Mouse (Mus musculus) right cerebral cortex, postnatal 25 days (tissue): ENCODE results near the gene Zfp865.
"Not testable (repeated sequence)": the region's sequence is repeated elsewhere in the genome, so short reads cannot be mapped to it uniquely, and the experiment has no call there.

Source experiments
- DNase-seq: peaks from one replicate; pipeline ENCODE4 v3.0.0; 2022

The Zfp865 gene

DNA sequence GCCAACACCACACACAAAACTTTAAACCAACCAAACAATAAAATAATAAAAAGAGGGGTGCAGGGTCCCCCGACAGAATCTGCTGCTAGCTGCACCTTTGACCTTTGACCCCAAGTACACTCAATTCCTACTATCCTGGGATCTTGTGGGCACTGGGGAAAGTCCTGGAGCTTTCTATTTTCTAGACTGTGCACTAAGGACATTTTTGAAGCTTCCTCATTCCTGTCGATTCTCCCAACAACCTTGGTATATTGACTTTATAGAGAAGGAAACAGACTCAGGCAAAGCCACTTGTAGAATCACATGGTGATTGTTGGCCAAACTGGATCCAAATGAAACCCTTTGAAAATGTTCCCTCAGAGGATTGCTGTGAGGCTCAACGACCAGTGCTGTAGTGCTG, 4.1 kb upstream of the Zfp865 start:
- no peak for DNase-seq

DNA sequence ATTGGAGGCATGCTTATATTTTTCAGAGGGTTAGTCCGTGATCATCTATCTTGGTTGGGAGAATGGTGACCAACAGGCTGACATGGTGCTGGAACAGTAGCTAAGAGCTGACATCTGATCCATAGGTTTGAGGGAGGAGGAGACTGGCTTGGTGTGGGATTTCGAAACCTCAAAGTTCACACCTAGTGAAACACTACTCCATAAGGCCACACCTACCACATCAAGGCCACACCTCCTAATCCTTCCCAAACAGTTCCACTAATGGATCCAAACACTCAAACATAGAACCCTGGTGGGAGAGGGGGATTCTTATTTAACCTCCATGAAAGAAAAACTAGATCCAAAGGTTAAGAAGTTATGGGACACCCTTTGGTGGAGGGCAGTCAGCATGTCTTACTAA, 3.3 kb upstream of the Zfp865 start:
- no peak for DNase-seq

DNA sequence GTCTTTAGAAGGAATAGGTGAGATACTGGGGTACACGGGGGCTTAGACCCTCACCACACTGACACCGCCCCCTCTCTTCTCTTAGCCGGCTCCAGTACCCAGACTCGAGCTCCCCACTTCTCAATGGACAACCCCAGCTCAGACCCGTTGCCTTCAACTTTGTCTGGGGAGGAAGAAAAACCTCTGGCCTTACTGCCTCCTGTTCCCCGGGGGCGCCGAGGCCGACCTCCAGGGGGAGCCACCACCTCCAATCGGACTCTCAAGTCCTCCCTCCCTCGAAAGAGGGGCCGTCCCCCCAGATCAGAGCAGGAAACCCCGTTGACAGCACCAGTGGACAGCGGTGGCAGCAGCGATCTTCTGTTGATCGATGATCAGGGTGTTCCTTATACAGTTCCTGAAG, 2.8 kb upstream of the Zfp865 start:
- no peak for DNase-seq

DNA sequence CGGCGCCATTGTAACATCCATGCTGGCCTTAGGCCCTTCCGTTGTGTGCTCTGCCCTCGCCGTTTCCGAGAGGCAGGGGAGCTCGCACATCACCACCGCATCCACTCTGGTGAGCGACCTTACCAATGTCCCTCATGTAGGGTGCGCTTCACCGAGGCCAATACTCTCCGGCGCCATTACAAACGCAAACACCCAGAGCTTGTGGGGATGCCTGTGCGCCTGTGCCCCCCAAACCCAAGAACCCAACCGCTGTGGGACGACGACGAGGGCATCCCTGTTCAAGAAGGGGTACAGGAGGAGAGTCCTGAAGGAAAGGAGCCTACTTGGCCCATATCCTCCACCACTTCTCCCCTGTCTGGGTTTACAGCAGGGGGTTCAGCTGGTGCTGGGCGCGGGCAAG, 2.2 kb upstream of the Zfp865 start:
- DNase-seq: no peak

DNA sequence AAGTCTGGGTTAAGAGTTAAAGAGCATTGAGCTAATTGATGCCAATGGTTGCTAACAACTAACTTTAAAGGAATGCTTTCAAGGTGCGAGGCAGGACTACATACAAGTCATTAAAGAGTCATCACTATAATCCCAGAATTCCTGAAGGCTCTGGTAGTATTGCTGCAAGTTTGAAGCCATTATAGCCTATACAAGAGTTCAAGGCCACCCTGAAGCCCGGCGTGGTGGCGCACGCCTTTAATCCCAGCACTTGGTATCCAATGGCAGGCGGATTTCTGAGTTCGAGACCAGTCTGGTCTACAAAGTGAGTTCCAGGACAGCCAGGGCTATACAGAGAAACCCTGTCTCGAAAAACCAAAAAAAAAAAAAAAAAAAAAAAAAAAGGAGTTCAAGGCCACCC, 600 bp upstream of the Zfp865 start:
- not testable (repeated sequence) for DNase-seq

DNA sequence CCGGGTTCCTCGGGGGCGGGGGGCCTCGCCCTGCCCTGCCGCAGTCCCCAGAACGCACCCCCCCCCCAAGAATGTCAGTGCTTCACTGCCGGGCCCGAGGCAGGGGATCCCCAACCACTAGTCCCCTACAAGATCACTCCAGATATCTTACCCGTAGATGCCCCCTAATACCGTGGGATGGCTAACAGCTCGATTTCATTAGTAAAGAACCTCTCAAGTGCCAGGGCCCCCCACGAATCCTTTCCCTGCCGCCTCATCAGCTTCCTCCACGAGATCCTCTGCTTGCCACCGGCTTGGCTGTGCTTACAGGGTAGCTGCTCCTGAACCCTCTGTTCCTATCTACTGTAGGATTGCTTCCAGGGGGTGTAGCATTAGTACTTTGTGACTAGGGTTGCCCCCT, 509 bp downstream of the Zfp865 start:
- DNase-seq: no peak

DNA sequence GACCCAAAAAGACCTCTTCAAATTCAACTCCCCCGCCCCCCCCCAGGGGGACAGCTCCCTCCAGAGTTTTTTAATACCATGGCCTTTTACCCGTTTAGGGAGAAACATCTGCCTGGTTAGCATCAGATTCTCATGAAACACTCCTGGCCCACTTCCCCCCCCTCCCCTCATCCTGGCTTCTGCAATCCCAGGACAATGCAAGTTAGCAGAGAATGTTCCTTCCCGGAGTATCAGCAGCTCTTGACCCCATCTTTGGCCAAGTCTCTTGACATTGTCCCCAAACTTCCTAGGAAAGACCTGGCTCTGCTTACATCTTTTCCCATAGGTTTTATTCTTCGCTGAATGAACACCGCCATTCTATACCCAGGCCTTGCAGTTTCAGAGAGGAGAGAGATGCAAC, 1.0 kb downstream of the Zfp865 start:
- DNase-seq: no peak

DNA sequence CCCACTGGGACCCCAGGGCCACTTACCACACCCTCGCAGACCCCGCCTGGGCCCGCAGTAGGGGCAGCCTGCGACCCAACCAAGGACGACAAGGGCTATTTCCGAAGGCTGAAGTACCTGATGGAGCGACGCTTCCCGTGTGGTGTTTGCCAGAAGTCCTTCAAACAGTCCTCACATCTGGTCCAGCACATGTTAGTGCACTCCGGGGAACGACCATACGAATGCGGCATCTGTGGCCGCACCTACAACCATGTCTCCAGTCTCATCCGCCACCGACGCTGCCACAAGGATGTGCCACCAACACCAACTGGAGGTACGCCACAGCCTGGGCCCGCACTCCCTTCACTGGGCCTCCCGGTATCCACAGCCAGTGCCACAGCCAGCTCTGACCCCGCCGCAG, 9.4 kb downstream of the Zfp865 start:
- DNase-seq: no peak

DNA sequence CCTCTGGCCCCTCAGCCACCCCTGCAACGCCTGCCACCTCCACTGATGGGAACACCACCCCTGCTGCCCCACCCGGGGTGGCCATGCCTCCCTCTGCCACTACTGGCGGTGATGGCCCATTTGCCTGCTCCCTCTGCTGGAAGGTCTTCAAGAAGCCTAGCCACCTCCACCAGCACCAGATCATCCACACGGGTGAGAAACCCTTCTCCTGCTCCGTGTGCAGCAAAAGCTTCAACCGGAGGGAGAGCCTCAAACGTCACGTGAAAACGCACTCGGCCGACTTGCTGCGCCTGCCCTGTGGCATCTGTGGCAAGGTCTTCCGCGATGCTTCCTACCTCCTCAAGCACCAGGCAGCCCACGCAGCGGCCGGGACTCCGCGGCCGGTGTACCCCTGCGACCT, 9.8 kb downstream of the Zfp865 start:
- no peak for DNase-seq

DNA sequence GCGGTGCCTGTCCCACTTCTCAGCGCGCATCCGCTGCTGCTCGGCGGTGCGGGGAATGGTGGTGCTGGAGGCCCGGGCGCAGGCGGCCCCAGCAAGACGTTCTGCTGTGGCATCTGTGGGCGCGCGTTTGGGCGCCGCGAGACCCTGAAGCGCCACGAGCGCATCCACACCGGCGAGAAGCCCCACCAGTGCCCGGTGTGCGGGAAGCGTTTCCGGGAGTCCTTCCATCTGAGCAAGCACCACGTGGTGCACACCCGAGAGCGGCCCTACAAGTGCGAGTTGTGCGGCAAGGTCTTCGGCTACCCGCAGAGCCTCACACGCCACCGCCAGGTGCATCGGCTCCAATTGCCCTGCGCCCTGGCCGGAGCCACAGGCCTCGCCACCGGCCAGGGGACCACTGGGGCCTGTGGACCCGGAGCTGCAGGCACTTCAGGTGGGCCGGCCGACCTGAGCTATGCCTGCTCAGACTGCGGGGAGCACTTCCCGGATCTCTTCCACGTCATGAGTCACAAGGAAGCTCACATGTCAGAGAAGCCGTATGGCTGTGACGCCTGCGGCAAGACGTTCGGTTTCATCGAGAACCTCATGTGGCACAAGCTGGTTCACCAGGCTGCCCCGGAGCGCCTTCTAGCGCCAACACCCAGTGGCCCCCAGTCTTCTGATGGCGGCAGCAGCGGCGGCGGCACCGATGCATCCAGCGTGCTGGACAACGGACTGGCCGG, 10.5 kb downstream of the Zfp865 start:
- no peak for DNase-seq

DNA sequence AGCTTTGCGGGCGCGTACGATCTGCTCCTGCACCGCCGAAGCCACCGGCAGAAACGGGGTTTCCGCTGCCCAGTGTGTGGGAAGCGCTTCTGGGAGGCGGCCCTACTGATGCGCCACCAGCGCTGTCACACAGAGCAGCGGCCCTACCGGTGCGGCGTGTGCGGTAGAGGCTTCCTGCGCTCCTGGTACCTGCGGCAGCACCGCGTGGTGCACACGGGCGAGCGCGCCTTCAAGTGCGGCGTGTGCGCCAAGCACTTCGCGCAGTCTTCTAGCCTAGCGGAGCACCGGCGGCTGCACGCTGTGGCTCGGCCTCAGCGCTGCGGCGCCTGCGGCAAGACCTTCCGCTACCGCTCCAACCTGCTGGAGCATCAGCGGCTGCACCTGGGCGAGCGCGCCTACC, 11.3 kb downstream of the Zfp865 start:
- no peak for DNase-seq

DNA sequence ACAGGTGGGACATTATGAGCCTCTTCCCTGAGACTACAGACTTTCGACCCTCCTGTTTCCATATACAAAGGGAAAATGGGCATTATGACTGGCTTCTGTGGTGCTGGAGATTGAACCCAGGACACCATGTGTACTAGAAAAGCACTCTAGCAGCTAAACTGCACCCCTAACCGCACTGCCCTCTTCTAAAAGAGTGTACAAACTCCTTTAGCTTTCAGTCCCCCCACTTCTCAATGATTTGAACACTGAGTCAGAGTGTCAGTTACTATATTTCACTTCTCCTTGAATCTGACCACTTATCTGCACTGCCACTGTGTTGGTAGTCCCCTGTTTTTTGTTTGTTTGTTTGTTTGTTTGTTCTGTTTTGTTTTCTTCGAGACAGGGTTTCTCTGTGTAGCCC, 13.6 kb downstream of the Zfp865 start, which contains the start of gene 4632433K11Rik:
4632433K11Rik (plus strand) TSS at position 301 of the 400 bp plus-strand sequence.
- DNase-seq: no peak

DNA sequence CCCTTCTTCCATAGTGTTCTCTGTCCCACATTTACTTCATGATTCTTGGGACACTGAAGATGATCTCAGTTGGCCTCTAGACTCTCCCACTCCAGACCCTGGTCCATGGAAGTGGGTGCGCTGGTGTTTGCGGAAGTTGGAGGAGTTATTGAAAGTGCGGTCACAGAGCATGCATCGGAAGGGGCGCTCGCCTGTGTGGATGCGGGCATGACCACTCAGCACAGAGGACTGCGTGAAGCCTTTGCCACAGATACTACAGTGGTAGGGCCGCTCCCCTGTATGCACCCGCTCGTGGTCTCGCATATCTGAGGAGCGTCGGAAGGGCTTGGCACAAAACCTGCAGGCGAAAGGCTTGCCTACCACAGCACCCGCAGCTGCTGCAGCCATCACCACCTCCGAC, 15.5 kb downstream of the Zfp865 start:
- DNase-seq: no peak

DNA sequence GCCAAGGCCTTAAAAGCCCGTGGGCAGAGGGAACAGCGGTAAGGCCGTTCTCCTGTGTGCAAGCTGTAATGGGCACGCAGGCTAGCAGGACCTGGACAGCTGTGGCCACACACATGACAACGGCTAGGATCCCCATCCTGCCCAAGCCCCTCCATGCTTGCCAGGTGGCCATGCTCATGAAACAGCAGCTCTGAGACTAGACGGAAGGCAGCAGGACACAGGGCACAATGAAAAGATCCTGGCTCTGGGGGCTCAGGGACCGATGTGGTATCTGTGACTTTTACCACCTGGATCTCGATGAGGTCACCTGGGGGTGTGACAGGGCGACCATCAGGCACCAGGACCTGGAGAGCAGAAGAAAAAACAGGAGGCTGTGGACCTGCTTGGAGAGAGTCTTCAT, 16.0 kb downstream of the Zfp865 start:
- no peak for DNase-seq

DNA sequence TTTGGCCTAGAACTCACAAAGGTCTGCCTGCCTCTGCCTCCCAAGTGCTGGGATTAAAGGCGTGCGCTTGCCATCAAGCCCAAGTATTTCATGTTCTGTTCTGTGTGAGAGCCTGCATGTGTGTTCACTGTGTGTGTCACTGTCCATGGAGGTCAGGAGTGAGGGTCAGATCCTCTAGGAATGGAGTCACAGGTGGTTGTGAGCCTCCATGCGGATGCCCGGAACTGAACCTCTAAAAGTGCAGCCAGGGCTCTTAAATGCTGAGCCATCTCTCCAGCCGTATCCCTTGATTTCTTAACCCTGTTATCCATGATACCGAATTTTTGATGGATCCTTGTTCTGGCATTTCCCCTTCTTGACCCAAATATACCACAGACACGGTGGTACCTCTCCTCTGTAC, 16.9 kb downstream of the Zfp865 start:
- no peak for DNase-seq

DNA sequence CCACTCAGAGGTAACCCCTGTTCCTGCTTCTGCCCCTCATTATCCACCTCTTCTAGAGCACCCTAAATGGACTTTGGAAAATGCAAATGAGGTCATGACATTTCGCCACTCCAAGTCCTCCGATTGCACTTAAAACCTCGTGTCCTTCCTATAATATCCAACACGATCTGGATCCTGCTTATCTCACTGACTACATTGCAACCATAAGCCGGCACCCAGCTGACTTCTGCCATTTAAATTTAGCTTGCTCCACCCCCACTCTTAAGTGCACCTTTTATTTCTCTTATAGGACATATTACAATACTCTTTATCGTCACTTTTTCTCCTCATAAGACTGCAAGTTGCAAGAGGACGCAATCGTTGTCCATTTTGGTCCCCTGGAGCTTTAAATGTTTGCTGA, 17.3 kb downstream of the Zfp865 start:
- no peak for DNase-seq

DNA sequence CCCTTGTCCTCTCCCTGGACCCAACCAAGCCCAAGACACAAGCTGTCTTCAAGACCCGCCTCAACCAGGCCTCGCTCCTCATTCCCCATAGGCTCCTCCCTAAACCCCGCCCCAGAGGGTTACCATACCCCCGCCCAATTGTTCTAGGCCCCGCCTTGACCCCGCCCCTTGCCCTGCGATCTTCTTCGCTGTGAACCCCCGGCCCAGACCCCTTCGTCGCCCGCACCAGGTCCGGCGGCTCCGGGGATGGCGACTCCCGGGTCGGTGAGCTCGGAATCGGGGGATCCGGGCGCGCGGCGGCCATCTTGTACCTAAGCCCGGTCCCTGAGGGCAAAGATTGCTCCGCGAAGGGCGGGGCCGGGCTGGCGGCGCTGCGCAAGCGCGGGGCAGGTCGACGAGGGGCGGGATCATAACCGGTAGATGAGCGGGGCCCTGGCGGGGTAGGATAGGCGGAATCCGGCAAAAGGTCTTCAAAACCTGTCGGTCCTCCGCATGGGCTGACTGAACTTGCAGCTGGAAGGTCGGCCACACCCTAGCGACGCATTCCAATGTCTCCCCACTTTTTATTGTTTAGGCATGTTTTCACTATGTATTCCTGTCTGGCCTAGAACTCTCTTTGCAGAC, 18.0 kb downstream of the Zfp865 start, which contains the start of gene Zfp784:
Zfp784 (minus strand) TSS at position 338 of the 624 bp plus-strand sequence.
- DNase-seq: peak; percentile 94

DNA sequence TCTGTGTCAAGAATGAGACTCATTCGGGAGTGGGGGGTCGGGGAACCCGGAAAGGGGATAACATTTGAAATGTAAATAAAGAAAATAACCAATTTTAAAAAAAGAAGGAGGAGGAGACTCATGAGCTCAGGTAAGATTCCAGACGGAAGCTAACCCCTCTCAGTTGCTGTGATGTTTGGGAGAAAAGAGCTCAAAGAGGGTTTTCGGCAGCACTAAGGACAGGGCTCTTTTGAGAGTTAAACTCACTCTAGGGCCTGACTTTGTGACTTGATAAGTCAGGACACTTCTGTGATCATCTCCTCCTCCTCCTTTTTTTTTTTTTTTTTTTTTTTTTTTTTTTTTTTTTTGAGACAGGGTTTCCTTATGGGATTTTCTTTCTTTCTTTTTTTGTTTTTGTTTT, 18.8 kb downstream of the Zfp865 start:
- DNase-seq: no peak

DNA sequence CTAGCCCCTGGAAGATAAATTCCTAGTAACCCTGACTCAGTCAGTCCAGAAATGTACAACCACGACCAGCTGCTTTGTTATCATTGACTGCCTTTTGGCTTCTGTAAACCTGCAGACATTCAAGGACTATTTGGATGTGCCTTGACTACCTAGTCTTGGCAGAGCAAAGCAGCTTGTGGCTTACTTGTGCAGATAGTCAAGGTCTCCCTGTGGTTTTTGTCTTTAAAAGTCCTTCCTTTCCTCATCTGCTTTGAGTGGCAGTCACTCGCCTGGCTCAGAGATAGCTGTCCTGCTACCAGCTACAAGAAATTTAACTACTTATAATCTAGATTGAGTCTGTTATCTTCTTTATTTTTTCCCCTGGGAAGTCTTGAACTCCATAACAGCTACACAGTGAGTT, 24.8 kb downstream of the Zfp865 start:
- no peak for DNase-seq

DNA sequence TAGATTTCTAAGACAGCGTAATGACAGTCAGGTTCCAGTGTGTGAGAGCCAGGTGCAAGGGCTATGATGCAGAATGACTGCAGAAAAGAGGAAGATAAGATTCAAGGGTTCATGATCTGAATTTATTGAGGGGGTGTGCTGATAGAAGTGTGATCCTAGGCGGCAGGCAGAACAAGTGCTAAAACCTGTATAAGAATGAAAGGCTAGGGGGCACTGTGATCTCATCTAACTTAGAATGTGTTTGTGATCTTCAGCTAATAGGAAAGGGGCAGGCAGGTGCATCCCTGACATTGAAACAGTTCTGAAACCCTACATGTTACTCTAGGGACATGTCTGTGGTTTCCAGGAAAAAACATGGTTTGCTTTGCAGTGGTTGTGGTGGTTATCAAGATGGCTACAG, 25.9 kb downstream of the Zfp865 start:
- DNase-seq: no peak

DNA sequence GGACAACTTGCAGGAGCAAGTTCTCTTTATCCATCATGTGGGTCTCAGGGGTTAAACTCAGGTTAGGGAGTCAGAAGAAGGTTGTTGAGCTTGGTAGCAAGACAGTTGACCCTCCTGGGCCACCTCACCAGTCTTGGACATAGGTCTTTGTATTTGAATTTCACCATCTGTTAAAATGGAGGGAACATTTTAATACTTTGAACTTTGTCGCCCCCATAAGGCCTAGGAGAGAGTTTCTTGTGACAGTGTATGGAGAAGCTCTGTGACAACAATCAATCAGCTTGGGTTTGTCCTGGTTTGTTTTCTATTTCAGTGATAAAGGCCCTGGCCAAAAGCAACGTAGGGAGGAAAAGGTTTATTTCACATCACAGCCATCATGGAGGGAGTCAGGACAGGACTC, 27.1 kb downstream of the Zfp865 start:
- DNase-seq: no peak

DNA sequence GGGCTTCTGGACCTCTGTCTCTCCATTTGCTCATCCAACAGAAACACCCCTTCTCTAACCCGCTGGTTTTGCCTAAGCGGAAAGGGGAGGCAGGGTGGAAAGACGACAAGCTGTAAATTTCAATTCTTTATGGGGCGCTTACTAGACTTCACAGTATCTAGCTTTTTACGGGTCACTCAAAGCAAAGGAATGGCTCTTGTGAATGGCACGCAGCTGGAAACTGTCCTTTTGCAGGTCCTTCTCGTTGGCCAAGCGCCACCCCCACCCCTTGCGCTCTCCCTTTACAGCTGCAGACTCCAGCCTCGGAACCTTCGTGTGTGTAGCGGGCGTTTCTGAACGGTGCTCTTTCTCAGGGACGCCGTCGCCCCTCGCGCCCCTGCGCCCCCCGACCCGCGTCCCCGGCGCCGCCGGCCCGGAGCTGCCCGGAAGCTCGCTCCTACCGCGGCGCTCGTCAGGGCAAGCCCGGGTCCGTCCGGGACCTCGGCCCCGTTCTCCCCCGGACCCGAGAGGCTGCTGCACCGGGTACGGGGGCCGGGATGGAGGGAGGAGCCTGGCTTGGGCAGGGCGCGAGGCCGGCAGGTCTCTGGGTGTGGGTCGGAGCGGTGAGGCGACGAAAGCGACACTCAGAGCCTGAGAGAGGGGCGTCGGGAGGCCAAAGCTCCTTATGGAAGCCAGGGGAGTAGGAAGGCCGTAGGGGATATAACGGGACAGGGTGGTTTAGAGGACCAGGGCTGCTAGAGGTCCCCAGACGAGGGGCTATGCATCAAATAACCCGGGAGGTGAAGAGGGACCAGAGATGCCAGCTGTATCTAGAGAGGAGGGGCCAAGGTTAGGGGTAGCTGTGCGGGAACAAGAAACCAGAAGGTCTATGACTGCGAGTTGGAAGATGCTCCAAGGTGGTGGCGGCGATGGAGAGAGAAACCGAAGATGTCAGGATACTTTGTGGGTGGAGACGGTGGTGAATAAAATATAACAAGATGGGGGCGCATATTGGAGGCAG, 31.3 kb downstream of the Zfp865 start, which contains the start of gene Zfp580:
Zfp580 (plus strand) TSS at position 346 of the 1,000 bp plus-strand sequence.
- DNase-seq: peak; percentile 85

DNA sequence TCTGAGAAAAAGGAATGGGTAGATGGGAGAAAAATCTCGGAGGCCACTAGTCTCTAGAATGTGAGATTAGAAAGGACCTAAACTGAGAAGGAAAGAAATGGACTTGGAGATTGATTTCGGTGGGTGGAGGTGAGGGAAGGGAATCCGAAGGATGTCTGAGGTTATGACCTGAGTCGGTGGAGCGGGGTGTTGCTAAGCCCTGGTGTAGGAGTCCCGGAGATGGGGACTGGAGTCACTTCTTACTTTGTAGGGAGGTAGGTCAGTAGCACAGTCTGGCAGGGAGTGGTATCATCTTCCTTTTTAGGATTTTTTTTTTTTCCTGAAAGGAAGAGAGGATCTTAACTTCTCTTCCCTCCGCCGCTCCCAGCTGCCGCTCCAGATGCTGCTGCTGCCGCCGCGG, 32.3 kb downstream of the Zfp865 start:
- DNase-seq: no peak
